Mouse (Mus musculus): Measurements from ENCODE around the gene Xrra1. TPM values are rescaled to one million over a fixed set of nuclear protein-coding genes. Genes with fewer than 3 reads are reported as not detected.

The Xrra1 gene
- polyA plus RNA-seq, 1 experiment from 2014 or later = 0.07 TPM

GRCm38 (mm10) chr7:99845533-99846236 lies 13.2 kb upstream of the Xrra1 start:
- Histone ChIP-seq H3K4me2 (ENCODE audit: low read depth, low read length) (no peak overlapping the region), H3K9me3 (ENCODE audit: low read length) (no peaks in the 10 kb centered on the region), H3K4me3 (ENCODE audit: low read depth, low read length) (no peak overlapping the region), H3K27me3 (ENCODE audit: insufficient read depth, low read length) (no peaks in the 10 kb centered on the region), H3K9ac (replicated peaks) (no peak overlapping the region), H3K36me3 (replicated peaks; ENCODE audit: insufficient read depth, low read length) (peaks cover 67% of the 10 kb centered on the region), H3K27ac (ENCODE audit: low read depth) (no peak overlapping the region), H3K4me1 (ENCODE audit: insufficient read depth) (no peaks in the 10 kb centered on the region)
- TF ChIP-seq CTCF (IDR thresholded peaks at IDR 0.05; ENCODE audit: low read depth) (no peak), EP300 (IDR thresholded peaks at IDR 0.05; ENCODE audit: low read depth) (no peak)
- no peak for ATAC-seq
- 90% methylated on average over 8 of the region's 8 CpGs for WGBS (ENCODE audit: insufficient replicate concordance)
- no peak for DNase-seq

- no peak overlapping the region for H3K4me3 ChIP-seq (ENCODE audit: low read depth, low read length)
- ATAC-seq (no peak), DNase-seq (no peak)
- H3K4me2 ChIP-seq (ENCODE audit: low read depth, low read length) = no peak overlapping the region
- no peak overlapping the region for H3K9ac ChIP-seq (replicated peaks)
- H3K9me3 ChIP-seq (ENCODE audit: low read length) = no peaks in the 10 kb centered on the region
- no peaks in the 10 kb centered on the region for H3K27me3 ChIP-seq (ENCODE audit: insufficient read depth, low read length)
- no peak overlapping the region for H3K27ac ChIP-seq (ENCODE audit: low read depth)
- WGBS (ENCODE audit: insufficient replicate concordance) = 92% methylated on average over 5 of the region's 5 CpGs
- H3K4me1 ChIP-seq (ENCODE audit: insufficient read depth) = no peaks in the 10 kb centered on the region
- peaks cover 48% of the 10 kb centered on the region for H3K36me3 ChIP-seq (replicated peaks; ENCODE audit: insufficient read depth, low read length)
- TF ChIP-seq EP300 (IDR thresholded peaks at IDR 0.05; ENCODE audit: low read depth) (no peak), CTCF (IDR thresholded peaks at IDR 0.05; ENCODE audit: low read depth) (no peak)
Observed at GRCm38 (mm10) chr7:99850534-99850933, 8.4 kb upstream of the Xrra1 start.

- H3K27me3 ChIP-seq (ENCODE audit: insufficient read depth, low read length) = no peaks in the 10 kb centered on the region
- WGBS (ENCODE audit: insufficient replicate concordance) = 76% methylated on average over 1 of the region's 1 CpGs
Observed at GRCm38 (mm10) chr7:99851121-99851520, 7.8 kb upstream of the Xrra1 start.

GRCm38 (mm10) chr7:99851618-99852017 lies 7.3 kb upstream of the Xrra1 start:
- WGBS (ENCODE audit: insufficient replicate concordance) = 73% methylated on average over 6 of the region's 6 CpGs

More at GRCm38 (mm10) chr7:99851121-99851520, 7.8 kb upstream of the Xrra1 start:
- Histone ChIP-seq H3K4me1 (ENCODE audit: insufficient read depth) (peaks cover 3% of the 10 kb centered on the region), H3K27ac (ENCODE audit: low read depth) (no peak overlapping the region), H3K9ac (replicated peaks) (no peak overlapping the region), H3K4me2 (ENCODE audit: low read depth, low read length) (no peak overlapping the region), H3K36me3 (replicated peaks; ENCODE audit: insufficient read depth, low read length) (peaks cover 42% of the 10 kb centered on the region), H3K4me3 (ENCODE audit: low read depth, low read length) (no peak overlapping the region), H3K9me3 (ENCODE audit: low read length) (no peaks in the 10 kb centered on the region)
- ATAC-seq (no peak), DNase-seq (no peak)
- TF ChIP-seq EP300 (IDR thresholded peaks at IDR 0.05; ENCODE audit: low read depth) (no peak), CTCF (IDR thresholded peaks at IDR 0.05; ENCODE audit: low read depth) (no peak)

GRCm38 (mm10) chr7:99853350-99853749 lies 5.6 kb upstream of the Xrra1 start:
- Histone ChIP-seq H3K27ac (ENCODE audit: low read depth) (no peak overlapping the region), H3K4me3 (ENCODE audit: low read depth, low read length) (no peak overlapping the region), H3K9me3 (ENCODE audit: low read length) (no peaks in the 10 kb centered on the region), H3K36me3 (replicated peaks; ENCODE audit: insufficient read depth, low read length) (peaks cover 26% of the 10 kb centered on the region), H3K9ac (replicated peaks) (no peak overlapping the region), H3K4me1 (ENCODE audit: insufficient read depth) (peaks cover 18% of the 10 kb centered on the region), H3K4me2 (ENCODE audit: low read depth, low read length) (no peak overlapping the region), H3K27me3 (ENCODE audit: insufficient read depth, low read length) (no peaks in the 10 kb centered on the region)
- ATAC-seq (0 out of 2 replicates have a peak, but pooled peaks have one; percentile 12), DNase-seq (no peak)
- peak; percentile 34 for TF ChIP-seq CTCF (IDR thresholded peaks at IDR 0.05; ENCODE audit: low read depth)
- no peak for TF ChIP-seq EP300 (IDR thresholded peaks at IDR 0.05; ENCODE audit: low read depth)
- WGBS (ENCODE audit: insufficient replicate concordance) = 82% methylated on average over 7 of the region's 7 CpGs

More at GRCm38 (mm10) chr7:99851618-99852017, 7.3 kb upstream of the Xrra1 start:
- H3K4me1 ChIP-seq (ENCODE audit: insufficient read depth) = peaks cover 8% of the 10 kb centered on the region
- H3K4me2 ChIP-seq (ENCODE audit: low read depth, low read length) = no peak overlapping the region
- no peak overlapping the region for H3K9ac ChIP-seq (replicated peaks)
- H3K4me3 ChIP-seq (ENCODE audit: low read depth, low read length) = no peak overlapping the region
- TF ChIP-seq CTCF (IDR thresholded peaks at IDR 0.05; ENCODE audit: low read depth) = no peak
- TF ChIP-seq EP300 (IDR thresholded peaks at IDR 0.05; ENCODE audit: low read depth) = no peak
- no peaks in the 10 kb centered on the region for H3K27me3 ChIP-seq (ENCODE audit: insufficient read depth, low read length)
- peaks cover 37% of the 10 kb centered on the region for H3K36me3 ChIP-seq (replicated peaks; ENCODE audit: insufficient read depth, low read length)
- DNase-seq (no peak), ATAC-seq (no peak)
- H3K9me3 ChIP-seq (ENCODE audit: low read length) = no peaks in the 10 kb centered on the region
- H3K27ac ChIP-seq (ENCODE audit: low read depth) = no peak overlapping the region

- Histone ChIP-seq H3K27me3 (ENCODE audit: insufficient read depth, low read length) (no peaks in the 10 kb centered on the region), H3K4me1 (ENCODE audit: insufficient read depth) (peaks cover 22% of the 10 kb centered on the region), H3K27ac (ENCODE audit: low read depth) (no peak overlapping the region), H3K4me3 (ENCODE audit: low read depth, low read length) (no peak overlapping the region), H3K9ac (replicated peaks) (no peak overlapping the region), H3K4me2 (ENCODE audit: low read depth, low read length) (no peak overlapping the region), H3K36me3 (replicated peaks; ENCODE audit: insufficient read depth, low read length) (peaks cover 21% of the 10 kb centered on the region), H3K9me3 (ENCODE audit: low read length) (no peaks in the 10 kb centered on the region)
- DNase-seq (no peak), ATAC-seq (no peak)
- TF ChIP-seq EP300 (IDR thresholded peaks at IDR 0.05; ENCODE audit: low read depth) (no peak), CTCF (IDR thresholded peaks at IDR 0.05; ENCODE audit: low read depth) (peak; percentile 30; the same call in 1 of the 2 replicates)
- 80% methylated on average over 4 of the region's 4 CpGs for WGBS (ENCODE audit: insufficient replicate concordance)
Observed at GRCm38 (mm10) chr7:99854311-99854710, 4.6 kb upstream of the Xrra1 start.
